Mouse (Mus musculus) spleen, adult 2 months (tissue): Measurements from ENCODE around the gene Nphp4.

Source experiments
- CTCF ChIP-seq: fragments of 200-500 bp; IDR thresholded peaks from 2 replicates; pipeline ENCODE4 v1.5.1; 2011; ENCODE audit warnings: mild to moderate bottlenecking, inconsistent platforms; ENCODE audit not compliant: insufficient read depth, insufficient read length, insufficient replicate concordance; ENCODE audit errors: extremely low read depth
- POLR2A ChIP-seq: fragments of 200-500 bp; IDR thresholded peaks from 2 replicates; pipeline ENCODE4 v1.6.1; 2011; ENCODE audit warnings: low read depth, low read length, inconsistent platforms

- TF ChIP-seq CTCF (no peak), POLR2A (no peak)
Observed at GRCm38 (mm10) chr4:152480426-152480825, 3.9 kb downstream of the Nphp4 start.
